Mouse (Mus musculus): Measurements from ENCODE around the gene Crmp1.

GRCm38 (mm10) chr5:37219615-37220014, 22.1 kb upstream of the Crmp1 start:
- no peak for TF ChIP-seq CTCF (IDR thresholded peaks at IDR 0.05; ENCODE audit: borderline replicate concordance, insufficient read depth, low read depth, low read length)
- no peak for TF ChIP-seq POLR2A (IDR thresholded peaks at IDR 0.05; ENCODE audit: borderline replicate concordance, insufficient read depth, low read length)
